Mouse (Mus musculus) forebrain, embryonic 13.5 days (tissue): ENCODE data around the gene Dppa2. TPM values are rescaled to one million over a fixed set of nuclear protein-coding genes. Genes with fewer than 3 reads are reported as not detected.
"Not testable (repeated sequence)": the region's sequence is repeated elsewhere in the genome, so short reads cannot be mapped to it uniquely, and the experiment has no call there.

Source experiments
- ATAC-seq: fragments of 200-750 bp; cut with Nextera tagmentation; 2 replicates; pipeline ENCODE4 v1.8.0; 2017
- H3K27ac ChIP-seq: fragments of 300-500 bp; sonication (generic); 2 replicates; pipeline ENCODE4 v1.5.1; 2015; ENCODE audit warnings: inconsistent platforms, mild to moderate bottlenecking, moderate library complexity
- H3K27me3 ChIP-seq: fragments of 300-500 bp; sonication (generic); 2 replicates; pipeline ENCODE4 v1.6.1; 2015; ENCODE audit warnings: mild to moderate bottlenecking, inconsistent platforms
- H3K36me3 ChIP-seq: fragments of 300-500 bp; sonication (generic); 2 replicates; pipeline ENCODE4 v1.6.1; 2015; ENCODE audit warnings: mild to moderate bottlenecking, inconsistent platforms; ENCODE audit not compliant: poor library complexity, severe bottlenecking
- H3K4me1 ChIP-seq: fragments of 300-500 bp; sonication (generic); 2 replicates; pipeline ENCODE4 v1.6.1; 2015; ENCODE audit warnings: inconsistent platforms
- H3K4me2 ChIP-seq: fragments of 300-500 bp; sonication (generic); 2 replicates; pipeline ENCODE4 v1.6.1; 2015; ENCODE audit warnings: inconsistent platforms, mild to moderate bottlenecking, moderate library complexity
- H3K4me3 ChIP-seq: fragments of 300-500 bp; sonication (generic); 2 replicates; pipeline ENCODE4 v1.5.1; 2015; ENCODE audit warnings: mild to moderate bottlenecking, inconsistent platforms
- H3K9ac ChIP-seq: fragments of 300-500 bp; sonication (generic); 2 replicates; pipeline ENCODE4 v1.6.1; 2015; ENCODE audit warnings: mild to moderate bottlenecking, inconsistent platforms
- H3K9me3 ChIP-seq: fragments of 300-500 bp; sonication (generic); replicated peaks from 2 replicates; pipeline ENCODE4 v1.6.1; 2016; ENCODE audit warnings: inconsistent platforms
- WGBS: fragments of 180-500 bp; shearing (Covaris S2); methylation state at CpG from one replicate; pipeline ENCODE4 v1.1.7; 2015; 5-methylcytosine and 5-hydroxymethylcytosine counted together
- polyA plus RNA-seq: library from polyadenylated mRNA; unstranded; fragments of >200 nt; fragmentation: Nextera tagmentation; extraction: Ambion mirVana; gene quantifications from 2 replicates; pipeline ENCODE4 v1.2.1, GENCODE M21; 2015

Gene Dppa2
- polyA plus RNA-seq, 1 experiment from 2014 or later, result not detected

DNA sequence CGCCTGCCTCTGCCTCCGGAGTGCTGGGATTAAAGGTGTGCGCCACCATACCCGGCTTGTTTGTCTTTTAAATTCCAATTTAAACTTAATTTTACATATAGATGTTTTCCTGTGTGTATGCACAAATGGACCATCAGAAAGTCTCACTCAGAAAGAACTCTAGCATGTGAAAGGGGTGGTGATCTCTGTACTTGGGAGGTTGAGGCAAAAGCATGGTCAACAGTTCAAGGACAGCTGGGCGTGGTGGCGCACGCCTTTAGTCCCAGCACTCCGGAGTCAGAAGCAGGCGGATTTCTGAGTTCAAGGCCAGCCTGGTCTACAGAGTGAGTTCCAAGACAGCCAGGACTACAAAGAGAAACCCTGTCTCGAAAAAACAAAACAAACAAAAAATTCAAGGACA, 5.2 kb downstream of the Dppa2 start:
- not testable (repeated sequence) for H3K36me3 ChIP-seq, ATAC-seq, H3K9ac ChIP-seq, H3K4me3 ChIP-seq, H3K27me3 ChIP-seq, H3K9me3 ChIP-seq, H3K4me2 ChIP-seq, H3K4me1 ChIP-seq, H3K27ac ChIP-seq
- 95% methylated on average over 10 of the region's 10 CpGs for WGBS

- Histone ChIP-seq H3K9me3 (no peaks in the 10 kb centered on the region), H3K27ac (no peak overlapping the region), H3K36me3 (no peaks in the 10 kb centered on the region), H3K27me3 (no peaks in the 10 kb centered on the region), H3K4me3 (no peak overlapping the region), H3K9ac (no peak overlapping the region), H3K4me2 (no peak overlapping the region), H3K4me1 (no peaks in the 10 kb centered on the region)
- 70% methylated on average over 12 of the region's 12 CpGs for WGBS
- no peak for ATAC-seq
These were observed 6.4 kb downstream of the Dppa2 start for GRCm38 (mm10) chr16:48309912-48310630.

GRCm38 (mm10) chr16:48315294-48315693, 11.6 kb downstream of the Dppa2 start:
- no peaks in the 10 kb centered on the region for H3K36me3 ChIP-seq
- H3K9me3 ChIP-seq, result no peaks in the 10 kb centered on the region
- no peak overlapping the region for H3K9ac ChIP-seq
- H3K4me3 ChIP-seq, result no peak overlapping the region
- H3K4me2 ChIP-seq, result no peak overlapping the region
- WGBS, result 83% methylated on average over 3 of the region's 3 CpGs
- H3K4me1 ChIP-seq, result no peaks in the 10 kb centered on the region
- no peaks in the 10 kb centered on the region for H3K27me3 ChIP-seq
- no peak overlapping the region for H3K27ac ChIP-seq
- ATAC-seq, result no peak

- Histone ChIP-seq H3K9ac (no peak overlapping the region), H3K4me1 (no peaks in the 10 kb centered on the region), H3K36me3 (no peaks in the 10 kb centered on the region), H3K27me3 (no peaks in the 10 kb centered on the region), H3K9me3 (no peaks in the 10 kb centered on the region), H3K27ac (no peak overlapping the region), H3K4me3 (no peak overlapping the region), H3K4me2 (no peak overlapping the region)
- WGBS, result 99% methylated on average over 6 of the region's 6 CpGs
- ATAC-seq, result no peak
These were observed 17.1 kb downstream of the Dppa2 start for GRCm38 (mm10) chr16:48320781-48321180.

GRCm38 (mm10) chr16:48323133-48323532, 19.4 kb downstream of the Dppa2 start:
- Histone ChIP-seq H3K4me2 (no peak overlapping the region), H3K4me3 (no peak overlapping the region), H3K9me3 (no peaks in the 10 kb centered on the region), H3K27ac (no peak overlapping the region), H3K9ac (no peak overlapping the region), H3K4me1 (no peaks in the 10 kb centered on the region), H3K27me3 (no peaks in the 10 kb centered on the region), H3K36me3 (no peaks in the 10 kb centered on the region)
- WGBS, result 63% methylated on average over 6 of the region's 6 CpGs
- ATAC-seq, result no peak

DNA sequence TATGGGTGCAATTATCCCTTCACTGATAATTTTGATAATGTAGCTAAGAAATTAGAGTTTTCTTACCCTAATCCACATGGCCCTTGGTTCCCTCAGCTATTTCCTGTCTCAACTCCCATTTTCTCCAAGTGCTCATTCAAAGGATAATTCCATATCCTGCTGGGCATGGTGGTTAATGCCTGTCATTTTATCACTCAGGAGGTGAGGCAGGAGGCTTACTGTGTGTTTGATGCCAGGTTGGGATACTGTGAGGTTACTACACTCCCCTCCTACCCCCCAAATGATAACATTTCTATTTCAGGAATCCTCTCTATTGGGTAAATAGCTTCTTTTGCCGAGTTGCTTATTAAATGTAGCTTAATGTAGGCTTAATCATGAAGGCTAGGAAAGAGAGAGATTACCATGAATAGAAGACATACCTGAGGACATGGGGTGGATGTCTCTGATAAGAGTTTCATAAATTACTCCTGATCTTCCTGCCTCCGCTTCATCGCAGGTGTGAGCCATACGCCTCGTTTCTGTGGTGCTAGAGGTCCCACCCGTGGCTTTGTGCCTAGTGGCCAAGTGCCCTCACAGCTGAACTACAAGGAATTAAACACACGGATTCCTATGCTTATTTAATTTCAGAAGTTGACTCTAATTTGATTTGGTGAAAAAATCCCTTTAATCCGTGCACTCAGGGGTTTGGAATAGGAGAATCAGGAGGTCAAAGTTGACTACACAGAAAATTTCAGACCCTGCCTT, 20.1 kb downstream of the Dppa2 start:
- Histone ChIP-seq H3K36me3 (no peaks in the 10 kb centered on the region), H3K4me2 (no peak overlapping the region), H3K27me3 (no peaks in the 10 kb centered on the region), H3K4me3 (no peak overlapping the region), H3K9ac (no peak overlapping the region), H3K27ac (no peak overlapping the region), H3K4me1 (no peaks in the 10 kb centered on the region), H3K9me3 (no peaks in the 10 kb centered on the region)
- ATAC-seq, result no peak
- WGBS, result 87% methylated on average over 8 of the region's 8 CpGs

DNA sequence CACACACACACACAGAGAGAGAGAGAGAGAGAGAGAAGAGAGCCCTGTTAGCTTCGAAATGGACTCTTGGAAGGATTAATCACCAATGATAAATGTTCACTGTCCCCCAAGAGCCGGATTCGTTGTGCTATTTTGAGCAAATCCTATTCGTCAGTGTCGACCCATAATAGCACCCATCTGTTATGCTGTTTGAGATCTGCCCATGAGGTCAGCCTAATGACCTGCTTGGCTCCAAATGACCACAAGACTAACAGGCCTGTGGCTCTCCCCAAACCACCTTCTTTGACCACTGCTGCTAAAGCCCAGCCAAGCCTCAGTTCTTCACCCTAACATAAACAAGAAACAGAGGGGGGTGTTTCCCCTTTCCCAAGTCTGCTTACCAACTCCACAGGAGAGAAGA, 23.2 kb downstream of the Dppa2 start:
- Histone ChIP-seq H3K9ac (no peak overlapping the region), H3K9me3 (no peaks in the 10 kb centered on the region), H3K4me2 (no peak overlapping the region), H3K4me3 (no peak overlapping the region), H3K4me1 (no peaks in the 10 kb centered on the region), H3K36me3 (no peaks in the 10 kb centered on the region), H3K27ac (no peak overlapping the region), H3K27me3 (no peaks in the 10 kb centered on the region)
- WGBS, result 94% methylated on average over 5 of the region's 5 CpGs
- no peak for ATAC-seq

DNA sequence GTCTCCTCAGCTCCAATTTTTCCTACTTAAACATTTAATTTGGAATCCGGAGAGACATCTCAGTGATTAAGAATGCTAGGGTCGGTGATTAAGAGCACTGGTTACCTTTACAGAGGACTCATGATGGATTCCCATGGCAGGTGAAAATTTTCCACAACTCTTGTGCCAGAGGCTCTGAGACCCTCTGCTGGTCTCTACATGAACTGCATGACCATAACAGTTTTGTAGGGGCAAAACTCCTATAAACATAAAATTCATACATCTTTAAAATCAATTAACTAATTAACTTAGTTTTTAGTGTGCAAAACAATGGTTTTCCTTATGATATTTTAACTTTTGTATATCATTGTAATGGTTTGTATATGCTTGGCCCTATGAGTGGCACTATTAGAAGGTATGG, 24.7 kb downstream of the Dppa2 start:
- H3K4me1 ChIP-seq, result no peaks in the 10 kb centered on the region
- no peaks in the 10 kb centered on the region for H3K36me3 ChIP-seq
- H3K9me3 ChIP-seq, result no peaks in the 10 kb centered on the region
- no peak overlapping the region for H3K27ac ChIP-seq
- H3K9ac ChIP-seq, result no peak overlapping the region
- no peak for ATAC-seq
- H3K4me3 ChIP-seq, result no peak overlapping the region
- H3K4me2 ChIP-seq, result no peak overlapping the region
- WGBS, result 87% methylated on average over 2 of the region's 2 CpGs
- H3K27me3 ChIP-seq, result no peaks in the 10 kb centered on the region

DNA sequence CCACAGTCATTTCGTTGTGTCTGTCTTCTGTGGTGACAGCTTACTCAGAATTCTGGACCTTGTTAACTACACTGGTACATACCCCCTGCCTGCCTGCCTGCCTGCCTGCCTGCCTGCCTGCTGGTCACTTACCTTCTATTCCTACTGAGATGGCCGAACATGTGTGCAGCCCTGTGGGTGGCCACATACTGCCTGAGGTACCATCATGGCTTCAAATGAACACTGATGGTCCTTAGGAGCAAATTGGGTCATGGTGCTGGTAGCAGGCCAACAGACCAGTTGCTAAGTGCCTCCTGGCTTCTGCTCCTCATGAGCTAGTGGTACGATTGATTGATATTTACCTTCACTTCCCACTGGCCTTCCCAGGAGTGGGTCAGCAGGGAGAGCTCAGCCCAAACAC, 28.1 kb downstream of the Dppa2 start:
- no peaks in the 10 kb centered on the region for H3K4me1 ChIP-seq
- H3K4me3 ChIP-seq, result no peak overlapping the region
- no peaks in the 10 kb centered on the region for H3K9me3 ChIP-seq
- no peak for ATAC-seq
- WGBS, result 78% methylated on average over 3 of the region's 3 CpGs
- H3K27ac ChIP-seq, result no peak overlapping the region
- no peaks in the 10 kb centered on the region for H3K27me3 ChIP-seq
- H3K9ac ChIP-seq, result no peak overlapping the region
- H3K36me3 ChIP-seq, result no peaks in the 10 kb centered on the region
- H3K4me2 ChIP-seq, result no peak overlapping the region

GRCm38 (mm10) chr16:48335326-48335725, 31.6 kb downstream of the Dppa2 start:
- H3K4me3 ChIP-seq, result no peak overlapping the region
- no peak overlapping the region for H3K9ac ChIP-seq
- 90% methylated on average over 4 of the region's 4 CpGs for WGBS
- no peak overlapping the region for H3K4me2 ChIP-seq
- no peaks in the 10 kb centered on the region for H3K4me1 ChIP-seq
- no peak overlapping the region for H3K27ac ChIP-seq
- H3K27me3 ChIP-seq, result no peaks in the 10 kb centered on the region
- no peaks in the 10 kb centered on the region for H3K9me3 ChIP-seq
- ATAC-seq, result no peak
- H3K36me3 ChIP-seq, result no peaks in the 10 kb centered on the region

GRCm38 (mm10) chr16:48344193-48344592, 40.5 kb downstream of the Dppa2 start:
- no peaks in the 10 kb centered on the region for H3K4me1 ChIP-seq
- H3K27ac ChIP-seq, result no peak overlapping the region
- 0 out of 2 replicates have a peak, but pooled peaks cover 4% of the 10 kb centered on the region for H3K9me3 ChIP-seq
- H3K4me2 ChIP-seq, result no peak overlapping the region
- no peak for ATAC-seq
- H3K9ac ChIP-seq, result no peak overlapping the region
- H3K4me3 ChIP-seq, result no peak overlapping the region
- 83% methylated on average over 2 of the region's 2 CpGs for WGBS
- no peaks in the 10 kb centered on the region for H3K27me3 ChIP-seq
- no peaks in the 10 kb centered on the region for H3K36me3 ChIP-seq

GRCm38 (mm10) chr16:48347246-48347645, 43.5 kb downstream of the Dppa2 start:
- Histone ChIP-seq H3K27ac (no peak overlapping the region), H3K27me3 (no peaks in the 10 kb centered on the region), H3K4me3 (no peak overlapping the region), H3K4me2 (no peak overlapping the region), H3K4me1 (no peaks in the 10 kb centered on the region), H3K36me3 (no peaks in the 10 kb centered on the region), H3K9me3 (0 out of 2 replicates have a peak, but pooled peaks cover 4% of the 10 kb centered on the region), H3K9ac (no peak overlapping the region)
- ATAC-seq, result no peak
- 93% methylated on average over 1 of the region's 1 CpGs for WGBS
